Mouse (Mus musculus) liver, adult 2 months (tissue): ENCODE measurements at regions not wholly inside any gene's neighbourhood (a gene's known extent, or its start where the extent isn't known, plus 50 kb on each side); places are given as distances from the start of the nearest gene placed in this dataset.

ENCODE experiments used
- CTCF ChIP-seq: fragments of 200-500 bp; IDR thresholded peaks from 2 replicates; pipeline ENCODE4 v1.5.1; 2011; ENCODE audit warnings: low read depth, low read length, control low read depth
- POLR2A ChIP-seq: fragments of 200-500 bp; IDR thresholded peaks from 2 replicates; pipeline ENCODE4 v1.6.1; 2011; ENCODE audit warnings: low read length, control low read depth; ENCODE audit not compliant: insufficient read depth; ENCODE audit errors: extremely low read depth

- TF ChIP-seq POLR2A (no peak), CTCF (peak; percentile 76)
Observed at GRCm38 (mm10) chr13:83724995-83725394, 221.2 kb downstream of the Mef2c start.
